Mouse (Mus musculus) megakaryocyte, embryonic 14.5 days (primary cell): ENCODE results near the gene Prdm15. TPM values are rescaled to one million over a fixed set of nuclear protein-coding genes. Genes with fewer than 3 reads are reported as not detected.
A peak's percentile ranks its signal among the peaks of the same experiment; 100 is the strongest.

Source experiments
- H3K27me3 ChIP-seq: replicated peaks from 2 replicates; pipeline ENCODE3; 2012; ENCODE audit warnings: inconsistent platforms
- H3K36me3 ChIP-seq: replicated peaks from 2 replicates; pipeline ENCODE3; 2012; ENCODE audit warnings: low read length, inconsistent platforms, mixed read lengths
- H3K4me1 ChIP-seq: 2 replicates; pipeline ENCODE4 v1.6.1; 2012; ENCODE audit warnings: inconsistent platforms
- H3K4me3 ChIP-seq: replicated peaks from 2 replicates; pipeline ENCODE3; 2012; ENCODE audit warnings: moderate library complexity, mild to moderate bottlenecking, inconsistent platforms
- H3K9me3 ChIP-seq: 2 replicates; pipeline ENCODE4 v1.6.1; 2012; ENCODE audit warnings: inconsistent platforms
- FLI1 ChIP-seq: IDR thresholded peaks from 2 replicates; pipeline ENCODE4 v1.6.1; 2012; ENCODE audit warnings: low read length, inconsistent platforms, mixed read lengths
- GATA1 ChIP-seq: IDR thresholded peaks from 3 replicates; pipeline ENCODE4 v1.6.1; 2012; ENCODE audit warnings: mixed read lengths, low read length, inconsistent platforms, borderline replicate concordance
- polyA plus RNA-seq: library from polyadenylated mRNA; stranded (reverse); fragments of >175 nt; gene quantifications from 2 replicates; pipeline ENCODE4 v1.2.3, GENCODE M21; 2012; ENCODE audit warnings: low replicate concordance; ENCODE audit not compliant: insufficient read depth

The Prdm15 gene
- polyA plus RNA-seq, 1 experiment: 0.68 TPM

DNA sequence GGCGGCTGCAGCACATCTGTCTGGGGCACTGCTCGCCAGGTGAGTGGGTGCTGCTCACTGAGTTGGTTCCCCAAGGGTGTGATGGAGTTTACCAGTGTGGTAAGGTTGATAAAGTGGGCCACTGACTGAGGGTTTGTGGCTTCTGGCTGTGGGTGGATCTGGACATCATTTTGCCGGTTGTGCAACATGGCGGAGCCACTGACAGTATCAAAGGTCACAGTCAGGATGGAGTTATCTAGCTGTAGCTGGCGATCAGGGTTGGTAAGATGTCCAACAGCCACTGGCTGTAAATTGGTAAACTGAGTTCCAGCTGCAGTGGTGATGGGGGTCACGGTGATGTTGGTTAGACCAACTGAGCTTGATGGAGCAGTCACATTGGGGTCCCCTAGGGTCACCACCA is 57.4 kb downstream of the Prdm15 start:
- peaks cover 23% of the 10 kb centered on the region for H3K4me1 ChIP-seq
- TF ChIP-seq FLI1: no peak
- TF ChIP-seq GATA1: no peak
- H3K36me3 ChIP-seq: peaks cover 82% of the 10 kb centered on the region
- no peak overlapping the region for H3K4me3 ChIP-seq
- H3K9me3 ChIP-seq: no peaks in the 10 kb centered on the region
- no peaks in the 10 kb centered on the region for H3K27me3 ChIP-seq

DNA sequence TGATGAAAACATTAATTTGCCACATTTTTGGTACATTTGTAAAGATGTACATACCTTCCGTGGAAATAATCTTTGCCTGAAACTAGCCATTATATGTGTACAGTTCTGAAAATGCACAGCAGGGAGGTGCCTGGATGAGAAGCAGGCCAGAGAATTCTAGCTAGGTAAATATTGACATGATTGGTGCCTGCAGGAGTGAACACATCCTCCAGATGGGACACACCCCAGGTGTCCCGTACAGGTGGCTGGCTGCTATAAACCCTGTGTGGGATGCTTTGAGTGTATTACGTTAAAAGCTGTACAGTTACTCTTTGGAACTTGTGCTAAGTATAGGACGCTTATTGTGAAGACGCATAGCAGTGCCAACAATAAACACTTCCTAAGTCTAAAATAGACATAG is 68.6 kb downstream of the Prdm15 start:
- Histone ChIP-seq H3K9me3 (no peaks in the 10 kb centered on the region), H3K36me3 (no peaks in the 10 kb centered on the region), H3K27me3 (peaks cover 9% of the 10 kb centered on the region), H3K4me3 (no peak overlapping the region), H3K4me1 (peaks cover 5% of the 10 kb centered on the region)
- no peak for TF ChIP-seq FLI1

GRCm38 (mm10) chr16:97778353-97779025 is 73.2 kb downstream of the Prdm15 start:
- peaks cover 13% of the 10 kb centered on the region for H3K27me3 ChIP-seq
- no peak for TF ChIP-seq FLI1
- TF ChIP-seq GATA1: no peak
- H3K9me3 ChIP-seq: no peaks in the 10 kb centered on the region
- peaks cover 5% of the 10 kb centered on the region for H3K4me1 ChIP-seq
- peak overlapping the region; percentile 85 for H3K4me3 ChIP-seq
- H3K36me3 ChIP-seq: no peaks in the 10 kb centered on the region

GRCm38 (mm10) chr16:97766501-97766900 is 85.1 kb downstream of the Prdm15 start:
- Histone ChIP-seq H3K36me3 (no peaks in the 10 kb centered on the region), H3K9me3 (no peaks in the 10 kb centered on the region; the same call in 1 of the 2 replicates), H3K4me3 (no peak overlapping the region), H3K27me3 (peaks cover 77% of the 10 kb centered on the region), H3K4me1 (peaks cover 14% of the 10 kb centered on the region)
- TF ChIP-seq FLI1: no peak
- TF ChIP-seq GATA1: no peak

GRCm38 (mm10) chr16:97764626-97765025 is 87.0 kb downstream of the Prdm15 start:
- H3K27me3 ChIP-seq: peaks cover 85% of the 10 kb centered on the region
- no peak for TF ChIP-seq FLI1
- TF ChIP-seq GATA1: no peak

DNA sequence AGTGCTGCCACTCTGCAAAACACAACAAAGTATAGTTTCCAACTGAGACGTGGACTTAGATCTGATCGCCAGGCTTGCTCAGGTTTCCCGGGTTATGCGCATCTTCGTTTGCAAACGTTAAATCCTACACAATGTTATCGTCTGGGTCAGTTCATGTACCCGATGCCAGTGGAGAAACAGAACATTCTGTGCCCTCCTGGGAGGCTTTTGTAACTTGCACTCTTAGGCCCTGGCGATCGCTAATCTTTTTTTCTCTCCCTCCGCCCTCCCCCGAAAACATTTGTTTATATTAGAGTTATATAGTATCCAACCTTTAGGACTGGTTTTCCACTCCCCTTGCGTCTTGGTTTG is 87.7 kb downstream of the Prdm15 start:
- H3K4me1 ChIP-seq: peaks cover 14% of the 10 kb centered on the region
- no peaks in the 10 kb centered on the region; the same call in 1 of the 2 replicates for H3K9me3 ChIP-seq
- H3K27me3 ChIP-seq: peaks cover 85% of the 10 kb centered on the region
- TF ChIP-seq GATA1 (no peak), FLI1 (no peak)
- H3K4me3 ChIP-seq: peak overlapping the region; percentile 88
- H3K36me3 ChIP-seq: no peaks in the 10 kb centered on the region

More at GRCm38 (mm10) chr16:97764626-97765025, 87.0 kb downstream of the Prdm15 start:
- peaks cover 14% of the 10 kb centered on the region for H3K4me1 ChIP-seq
- no peak overlapping the region for H3K4me3 ChIP-seq
- H3K9me3 ChIP-seq: no peaks in the 10 kb centered on the region; the same call in 1 of the 2 replicates
- H3K36me3 ChIP-seq: no peaks in the 10 kb centered on the region

DNA sequence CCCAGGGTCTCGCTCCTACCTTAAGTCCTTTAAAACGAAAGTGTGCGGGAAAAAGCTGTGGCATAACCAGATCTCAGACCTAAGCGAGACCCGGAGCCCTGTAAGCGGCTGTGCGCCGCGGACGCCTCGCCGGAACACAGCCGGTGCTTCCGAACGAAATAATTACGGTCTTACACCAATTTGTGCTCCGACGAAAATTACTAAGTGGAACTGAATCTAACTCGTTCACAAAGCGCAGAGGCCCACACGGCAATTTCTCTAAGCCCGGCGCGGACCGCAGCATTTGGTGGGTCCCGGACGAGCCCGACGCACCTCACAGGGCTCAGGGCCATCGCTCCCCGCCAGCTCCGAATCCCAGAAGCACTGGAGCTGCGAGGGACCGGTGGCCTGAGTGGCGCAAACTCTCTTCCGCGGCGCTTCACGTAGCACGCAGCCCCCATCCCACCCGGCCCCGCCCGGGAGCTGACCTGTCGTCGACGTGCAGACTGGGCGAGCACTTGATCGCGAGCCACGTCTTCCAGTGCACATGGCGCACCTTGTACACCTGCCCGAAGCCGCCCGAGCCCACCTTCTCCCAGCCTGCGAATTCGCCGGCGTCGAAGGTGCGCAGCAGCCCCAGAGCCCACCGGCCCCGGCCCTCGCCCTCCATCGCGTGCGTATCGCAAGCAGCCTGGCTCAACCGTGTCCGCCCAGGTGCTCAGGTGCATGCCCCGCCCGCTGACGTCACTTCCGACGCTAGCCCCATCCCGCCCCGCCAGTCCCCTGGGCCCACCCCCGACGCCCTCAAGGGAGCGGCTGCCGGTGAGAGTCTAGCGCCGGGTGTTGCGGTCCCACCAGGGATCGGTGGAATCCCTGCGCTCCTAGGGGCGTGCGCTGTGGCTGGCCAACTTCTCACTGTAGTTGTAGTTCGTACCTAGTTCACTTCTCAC is 88.3 kb downstream of the Prdm15 start, which contains the start of gene Ripk4:
Gene Ripk4, minus strand, starts transcription at position 727 of the 929 bp plus-strand sequence.
- Histone ChIP-seq H3K4me1 (peaks cover 14% of the 10 kb centered on the region), H3K4me3 (peak within 1 kb of the TSS; percentile 88), H3K36me3 (no peaks in the 10 kb centered on the region), H3K9me3 (no peaks in the 10 kb centered on the region; the same call in 1 of the 2 replicates), H3K27me3 (peaks cover 89% of the 10 kb centered on the region)
- TF ChIP-seq GATA1: no peak
- TF ChIP-seq FLI1: no peak

- Histone ChIP-seq H3K4me1 (peaks cover 14% of the 10 kb centered on the region), H3K4me3 (no peak overlapping the region), H3K27me3 (peaks cover 93% of the 10 kb centered on the region), H3K36me3 (no peaks in the 10 kb centered on the region), H3K9me3 (no peaks in the 10 kb centered on the region; the same call in 1 of the 2 replicates)
- TF ChIP-seq GATA1 (no peak), FLI1 (no peak)
These were observed 89.9 kb downstream of the Prdm15 start for GRCm38 (mm10) chr16:97761782-97762181.

- no peak overlapping the region for H3K4me3 ChIP-seq
- H3K4me1 ChIP-seq: peaks cover 22% of the 10 kb centered on the region
- no peak for TF ChIP-seq FLI1
- no peak for TF ChIP-seq GATA1
- no peaks in the 10 kb centered on the region for H3K36me3 ChIP-seq
- H3K27me3 ChIP-seq: peaks cover 83% of the 10 kb centered on the region
- H3K9me3 ChIP-seq: no peaks in the 10 kb centered on the region; the same call in 1 of the 2 replicates
These were observed 92.0 kb downstream of the Prdm15 start for GRCm38 (mm10) chr16:97759681-97760080.

DNA sequence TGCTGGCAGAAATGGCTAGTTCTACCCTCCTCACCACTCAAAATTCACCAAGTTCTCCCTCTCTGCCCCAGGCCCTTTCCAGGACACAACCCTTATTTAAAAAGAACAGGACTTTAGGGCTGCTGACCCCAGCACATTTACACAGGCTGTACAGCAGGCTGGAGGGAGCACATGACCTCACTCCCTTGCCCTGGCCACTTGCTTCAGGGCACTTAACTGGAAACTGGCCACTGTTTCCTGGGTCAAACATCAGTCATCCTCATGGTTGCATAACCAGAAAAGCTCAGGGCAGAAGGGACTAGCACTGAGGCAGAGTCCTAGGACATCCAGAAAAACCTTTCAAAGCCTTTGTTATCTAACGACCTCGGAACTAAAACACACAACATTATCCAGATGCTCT is 93.4 kb downstream of the Prdm15 start:
- Histone ChIP-seq H3K4me1 (peaks cover 14% of the 10 kb centered on the region), H3K27me3 (peaks cover 81% of the 10 kb centered on the region), H3K4me3 (no peak overlapping the region), H3K36me3 (no peaks in the 10 kb centered on the region), H3K9me3 (no peaks in the 10 kb centered on the region; the same call in 1 of the 2 replicates)
- TF ChIP-seq GATA1: no peak
- no peak for TF ChIP-seq FLI1
